Mouse (Mus musculus): ENCODE data around the gene Adipor2. TPM values are rescaled to one million over a fixed set of nuclear protein-coding genes. Genes with fewer than 3 reads are reported as not detected.

Adipor2 gene
- total RNA-seq (2021): 10 to 100 TPM; 62.7 to 63.6 TPM
- 57.0 and 72.2 TPM in 2 replicates for polyA plus RNA-seq (2012; rRNA removed)
- long read RNA-seq, full-length matches to known transcripts: 20 of 48 reads
- long read RNA-seq, partial matches to known transcripts: 0 of 48 reads
- long read RNA-seq, other reads (novel, unspliced or antisense): 28 of 48 reads

DNA sequence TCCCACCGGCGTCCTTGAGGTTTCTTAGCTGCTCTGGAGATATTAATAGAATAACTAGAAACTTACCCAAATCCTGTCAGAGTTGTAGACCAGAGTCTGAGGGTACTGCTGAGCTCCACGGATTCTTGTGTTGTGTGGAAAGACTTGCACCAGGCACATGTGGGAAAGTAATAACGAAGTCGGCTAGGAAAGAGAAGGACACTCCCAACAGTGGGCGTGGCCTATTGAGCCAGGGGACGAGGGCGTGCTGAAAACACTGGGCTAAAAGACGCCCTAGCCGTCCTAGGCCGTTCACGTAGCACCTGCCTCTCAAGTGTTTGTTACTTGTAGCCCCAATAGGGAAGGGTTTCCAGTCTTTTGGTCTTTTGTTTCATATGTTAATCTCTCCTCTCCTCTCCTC, at the start of gene Adipor2:
Adipor2 (minus strand) TSS at position 351 of the 400 bp plus-strand sequence.
- intact Hi-C loops (cut with DNase I): no loop called here
- peaks cover 16% of the 10 kb centered on the region for H3K4me1 ChIP-seq (ENCODE audit: control insufficient read depth, insufficient read depth, low read length)
- H3K4me3 ChIP-seq: peak within 1 kb of the TSS; percentile 58
- H3K79me2 ChIP-seq (replicated peaks; ENCODE audit: control insufficient read depth, insufficient read depth, low read length): peaks cover under 1% of the 10 kb centered on the region; the same call in 1 of the 2 replicates
- H3K9ac ChIP-seq (ENCODE audit: low read depth, low read length): peak within 1 kb of the TSS; percentile 74
- H3K27me3 ChIP-seq (ENCODE audit: control insufficient read depth, insufficient read depth, low read length): no peaks in the 10 kb centered on the region
- H3K27ac ChIP-seq: peak within 1 kb of the TSS; percentile 94
- H3K36me3 ChIP-seq (ENCODE audit: control insufficient read depth, insufficient read depth, low read length): no peaks in the 10 kb centered on the region
- peak; percentile 81 to 82 for DNase-seq
- WGBS: 11% methylated on average over 12 of the region's 12 CpGs
- peak; percentile 92 for TF ChIP-seq POLR2A (IDR thresholded peaks at IDR 0.05; ENCODE audit: insufficient read depth, low read depth, low read length)
- peak; percentile 83 for TF ChIP-seq EP300 (IDR thresholded peaks at IDR 0.05; ENCODE audit: insufficient read depth, low read depth, low read length)
- TF ChIP-seq CTCF (IDR thresholded peaks at IDR 0.05): no peak

DNA sequence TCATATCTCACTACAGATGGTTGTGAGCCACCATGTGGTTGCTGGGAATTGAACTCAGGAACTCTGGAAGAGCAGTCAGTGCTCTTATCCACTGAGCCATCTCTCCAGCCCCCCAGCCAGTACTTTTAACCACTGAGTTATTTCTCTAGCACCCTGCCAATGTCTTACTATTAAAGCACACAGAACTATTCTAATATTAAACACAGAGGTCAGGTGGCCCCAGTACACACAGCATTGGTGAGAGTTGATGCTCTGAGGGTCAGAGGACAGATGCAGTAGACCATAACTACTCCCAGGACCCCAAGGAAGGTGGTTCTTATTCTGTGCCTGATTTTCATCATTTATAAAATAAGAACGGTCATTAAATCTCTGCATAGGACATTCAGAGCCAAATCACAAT, 48.7 kb upstream of the Adipor2 start:
- TF ChIP-seq EP300 (IDR thresholded peaks at IDR 0.05; ENCODE audit: insufficient read depth, low read depth, low read length): no peak
- TF ChIP-seq CTCF (IDR thresholded peaks at IDR 0.05): no peak
- no peak for TF ChIP-seq POLR2A (IDR thresholded peaks at IDR 0.05; ENCODE audit: insufficient read depth, low read depth, low read length)
- Histone ChIP-seq H3K27ac (no peak overlapping the region), H3K4me3 (no peak overlapping the region), H3K9ac (ENCODE audit: low read depth, low read length) (no peak overlapping the region), H3K79me2 (replicated peaks; ENCODE audit: control insufficient read depth, insufficient read depth, low read length) (no peaks in the 10 kb centered on the region), H3K27me3 (ENCODE audit: control insufficient read depth, insufficient read depth, low read length) (no peaks in the 10 kb centered on the region), H3K4me1 (ENCODE audit: control insufficient read depth, insufficient read depth, low read length) (peaks cover 5% of the 10 kb centered on the region), H3K36me3 (ENCODE audit: control insufficient read depth, insufficient read depth, low read length) (no peaks in the 10 kb centered on the region)
- intact Hi-C loops (cut with DNase I): no loop called here
- DNase-seq: no peak
- 97% methylated on average over 1 of the region's 1 CpGs for WGBS

DNA sequence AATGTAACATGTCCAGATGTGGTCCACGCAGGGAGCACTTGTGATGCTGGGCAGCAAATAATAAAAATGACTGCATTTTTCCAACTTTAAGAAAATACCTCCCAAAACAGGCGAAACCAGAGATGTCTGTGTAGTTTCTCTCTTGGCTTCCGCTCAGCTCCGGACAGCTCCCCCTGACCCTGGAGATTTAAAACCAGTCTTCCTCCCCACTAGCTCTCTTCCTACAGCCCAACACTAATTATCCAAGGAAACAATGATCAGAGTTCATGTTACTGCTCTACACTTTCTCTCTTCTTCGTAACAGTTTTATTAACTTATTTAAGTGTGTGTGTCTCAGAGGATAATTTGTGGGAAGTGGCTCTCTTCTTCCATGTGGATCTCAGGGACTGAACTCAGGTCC, 42.9 kb upstream of the Adipor2 start:
- no peaks in the 10 kb centered on the region for H3K79me2 ChIP-seq (replicated peaks; ENCODE audit: control insufficient read depth, insufficient read depth, low read length)
- TF ChIP-seq EP300 (IDR thresholded peaks at IDR 0.05; ENCODE audit: insufficient read depth, low read depth, low read length) (no peak), POLR2A (IDR thresholded peaks at IDR 0.05; ENCODE audit: insufficient read depth, low read depth, low read length) (no peak), CTCF (IDR thresholded peaks at IDR 0.05) (no peak)
- no peak overlapping the region for H3K27ac ChIP-seq
- H3K4me1 ChIP-seq (ENCODE audit: control insufficient read depth, insufficient read depth, low read length): no peaks in the 10 kb centered on the region
- DNase-seq: no peak
- intact Hi-C loops (cut with DNase I): no loop called here
- no peaks in the 10 kb centered on the region for H3K36me3 ChIP-seq (ENCODE audit: control insufficient read depth, insufficient read depth, low read length)
- H3K4me3 ChIP-seq: no peak overlapping the region
- H3K9ac ChIP-seq (ENCODE audit: low read depth, low read length): no peak overlapping the region
- 63% methylated on average over 5 of the region's 5 CpGs for WGBS
- no peaks in the 10 kb centered on the region for H3K27me3 ChIP-seq (ENCODE audit: control insufficient read depth, insufficient read depth, low read length)

DNA sequence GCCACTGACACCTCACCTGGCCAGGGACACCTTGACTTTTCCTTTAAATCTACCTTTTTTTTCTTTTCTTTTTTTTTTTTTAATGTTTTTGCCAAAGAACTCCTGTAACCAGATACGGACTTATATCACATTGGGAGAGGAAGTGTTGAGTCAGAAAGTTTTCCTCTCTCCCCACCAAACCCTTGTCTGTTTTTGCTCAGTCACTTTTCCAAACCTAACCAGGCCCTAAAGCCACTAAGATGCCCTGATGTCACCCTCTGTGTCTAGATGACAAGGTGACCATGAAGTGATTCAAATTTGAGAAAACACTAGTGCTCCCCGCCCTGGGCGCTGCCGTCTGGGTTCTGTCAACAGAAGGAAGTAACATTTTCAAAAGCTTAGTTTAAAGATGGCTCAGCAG, 41.5 kb upstream of the Adipor2 start:
- H3K36me3 ChIP-seq (ENCODE audit: control insufficient read depth, insufficient read depth, low read length): no peaks in the 10 kb centered on the region
- no peaks in the 10 kb centered on the region for H3K79me2 ChIP-seq (replicated peaks; ENCODE audit: control insufficient read depth, insufficient read depth, low read length)
- 64% methylated on average over 4 of the region's 4 CpGs for WGBS
- no peak for DNase-seq
- no peaks in the 10 kb centered on the region for H3K27me3 ChIP-seq (ENCODE audit: control insufficient read depth, insufficient read depth, low read length)
- TF ChIP-seq POLR2A (IDR thresholded peaks at IDR 0.05; ENCODE audit: insufficient read depth, low read depth, low read length) (no peak), EP300 (IDR thresholded peaks at IDR 0.05; ENCODE audit: insufficient read depth, low read depth, low read length) (no peak), CTCF (IDR thresholded peaks at IDR 0.05) (no peak)
- intact Hi-C loops (cut with DNase I): no loop called here
- H3K4me1 ChIP-seq (ENCODE audit: control insufficient read depth, insufficient read depth, low read length): no peaks in the 10 kb centered on the region
- no peak overlapping the region for H3K4me3 ChIP-seq
- no peak overlapping the region for H3K27ac ChIP-seq
- no peak overlapping the region for H3K9ac ChIP-seq (ENCODE audit: low read depth, low read length)

DNA sequence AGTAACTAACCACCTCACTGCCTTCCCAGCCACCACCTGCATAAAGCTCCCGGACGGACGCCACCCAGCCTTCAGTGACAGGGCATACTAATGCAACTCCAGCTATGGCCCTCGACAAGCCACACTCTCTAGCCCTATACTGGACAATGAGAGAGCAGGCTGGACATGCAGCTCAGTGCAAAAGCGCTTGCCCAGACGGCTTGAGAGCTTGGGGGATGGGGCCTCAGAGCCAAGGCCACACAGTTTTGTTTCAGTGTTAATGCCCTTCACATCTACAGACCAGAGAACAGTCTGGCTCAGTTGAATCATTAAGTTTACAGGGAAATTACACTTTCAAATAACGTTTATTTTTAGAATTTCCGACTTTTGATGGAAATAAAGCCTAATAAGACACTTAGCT, 40.7 kb upstream of the Adipor2 start:
- no peak for TF ChIP-seq EP300 (IDR thresholded peaks at IDR 0.05; ENCODE audit: insufficient read depth, low read depth, low read length)
- TF ChIP-seq CTCF (IDR thresholded peaks at IDR 0.05): no peak
- no peak for TF ChIP-seq POLR2A (IDR thresholded peaks at IDR 0.05; ENCODE audit: insufficient read depth, low read depth, low read length)
- no peak overlapping the region for H3K9ac ChIP-seq (ENCODE audit: low read depth, low read length)
- intact Hi-C loops (cut with DNase I): no loop called here
- no peaks in the 10 kb centered on the region for H3K79me2 ChIP-seq (replicated peaks; ENCODE audit: control insufficient read depth, insufficient read depth, low read length)
- no peak for DNase-seq
- no peaks in the 10 kb centered on the region for H3K27me3 ChIP-seq (ENCODE audit: control insufficient read depth, insufficient read depth, low read length)
- H3K4me1 ChIP-seq (ENCODE audit: control insufficient read depth, insufficient read depth, low read length): no peaks in the 10 kb centered on the region
- 78% methylated on average over 8 of the region's 8 CpGs for WGBS
- H3K27ac ChIP-seq: no peak overlapping the region
- no peaks in the 10 kb centered on the region for H3K36me3 ChIP-seq (ENCODE audit: control insufficient read depth, insufficient read depth, low read length)
- H3K4me3 ChIP-seq: no peak overlapping the region

DNA sequence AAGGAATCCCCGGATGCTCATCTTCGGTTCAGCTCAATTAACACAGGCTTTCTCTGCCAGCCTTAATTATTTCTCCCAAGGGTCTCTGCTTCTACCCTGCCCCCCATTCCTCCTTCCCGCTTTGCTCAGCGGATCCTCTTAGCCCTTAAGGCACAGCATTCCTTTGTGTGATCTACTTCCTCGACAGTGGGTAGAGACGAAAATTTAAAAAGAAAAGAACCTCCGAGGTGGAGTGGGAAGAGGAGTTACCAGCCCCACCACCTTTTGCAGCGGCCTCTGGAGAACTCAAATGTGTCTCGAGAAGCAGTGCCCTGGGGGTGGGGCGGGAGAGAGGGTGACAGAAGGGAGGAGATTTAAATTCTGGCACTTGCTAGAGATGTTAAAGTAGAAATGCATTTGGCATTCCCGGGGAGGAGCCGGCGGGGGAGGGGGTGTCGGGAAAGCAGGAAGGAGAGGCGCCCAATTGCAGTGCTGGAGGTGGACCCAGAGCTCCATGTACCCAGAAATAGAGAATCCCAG, 34.5 kb upstream of the Adipor2 start:
- Histone ChIP-seq H3K4me3 (peak overlapping the region; percentile 41), H3K27me3 (ENCODE audit: control insufficient read depth, insufficient read depth, low read length) (no peaks in the 10 kb centered on the region), H3K9ac (ENCODE audit: low read depth, low read length) (peak overlapping the region; percentile 6; the same call in 1 of the 2 replicates), H3K79me2 (replicated peaks; ENCODE audit: control insufficient read depth, insufficient read depth, low read length) (no peaks in the 10 kb centered on the region), H3K27ac (no peak overlapping the region), H3K4me1 (ENCODE audit: control insufficient read depth, insufficient read depth, low read length) (peaks cover 2% of the 10 kb centered on the region; the same call in 1 of the 2 replicates), H3K36me3 (ENCODE audit: control insufficient read depth, insufficient read depth, low read length) (no peaks in the 10 kb centered on the region)
- TF ChIP-seq CTCF (IDR thresholded peaks at IDR 0.05) (no peak), EP300 (IDR thresholded peaks at IDR 0.05; ENCODE audit: insufficient read depth, low read depth, low read length) (no peak), POLR2A (IDR thresholded peaks at IDR 0.05; ENCODE audit: insufficient read depth, low read depth, low read length) (no peak)
- DNase-seq: peak; percentile 52 to 59
- WGBS: 4% methylated on average over 15 of the region's 15 CpGs
- intact Hi-C loops (cut with DNase I): no loop called here

Data from heart, adult 2 months (tissue).